28 mouse cellular contexts compared by ENCODE assay signal in genomic region chr8:86254680-86255079, GRCm38 (mm10).
A peak's percentile ranks its signal among the peaks of the same experiment; 100 is the strongest.
DNase-seq lines count a peak whose midpoint lies in the region; ATAC-seq and TF ChIP-seq lines count a peak whose summit lies in the region.
"Had no signal": no experiment of that assay in that cellular context is flagged by ENCODE, and none has a peak within 500 bp of the region (broad histone marks: within the 10 kb centered on the region; RNA-seq: fewer than 3 reads in every experiment).

No protein-coding gene starts in this region.

- no peaks in the 10 kb centered on the region for H3K36me3 ChIP-seq in intestine, embryonic 15.5 days
- no peaks in the 10 kb centered on the region for H3K36me3 ChIP-seq in intestine, postnatal 0 days (ENCODE audit: control insufficient read depth, insufficient read depth)
- H3K36me3 ChIP-seq: embryonic facial prominence, embryonic 13.5 days; midbrain, embryonic 12.5 days had no signal

- peak; percentile 45 for ATAC-seq in intestine, embryonic 15.5 days
- no peak for ATAC-seq in intestine, postnatal 0 days
- ATAC-seq: inflammation-experienced regulatory T-cells, adult 6 months; Patski had no signal

- no peak overlapping the region for H3K9ac ChIP-seq in intestine, embryonic 15.5 days
- H3K9ac ChIP-seq in intestine, postnatal 0 days (ENCODE audit: low read depth, low read length) = no peak overlapping the region
- H3K9ac ChIP-seq: embryonic facial prominence, embryonic 13.5 days; hindbrain, embryonic 14.5 days; midbrain, embryonic 12.5 days had no signal

- H3K9me3 ChIP-seq in intestine, embryonic 15.5 days = no peaks in the 10 kb centered on the region
- H3K9me3 ChIP-seq in intestine, postnatal 0 days (ENCODE audit: control insufficient read depth) = no peaks in the 10 kb centered on the region
- H3K9me3 ChIP-seq: embryonic facial prominence, embryonic 13.5 days; megakaryocyte, embryonic 14.5 days; midbrain, embryonic 12.5 days had no signal

- H3K4me1 ChIP-seq in intestine, embryonic 15.5 days (replicated peaks) = no peaks in the 10 kb centered on the region
- no peaks in the 10 kb centered on the region for H3K4me1 ChIP-seq in intestine, postnatal 0 days (replicated peaks; ENCODE audit: control insufficient read depth, insufficient read depth, low read length)
- H3K4me1 ChIP-seq: megakaryocyte, embryonic 14.5 days had no signal

- no peaks in the 10 kb centered on the region for H3K27me3 ChIP-seq in intestine, embryonic 15.5 days (replicated peaks)
- H3K27me3 ChIP-seq in intestine, postnatal 0 days (replicated peaks; ENCODE audit: control insufficient read depth, insufficient read depth, low read length) = no peaks in the 10 kb centered on the region
- H3K27me3 ChIP-seq: embryonic facial prominence, embryonic 13.5 days; megakaryocyte, embryonic 14.5 days; midbrain, embryonic 12.5 days; Patski had no signal

- no peak overlapping the region for H3K27ac ChIP-seq in intestine, embryonic 15.5 days
- H3K27ac ChIP-seq in intestine, postnatal 0 days (ENCODE audit: low read depth, low read length) = no peak overlapping the region
- H3K27ac ChIP-seq: embryonic facial prominence, embryonic 13.5 days; hindbrain, embryonic 14.5 days; midbrain, embryonic 12.5 days; stomach, postnatal 0 days had no signal

- H3K4me3 ChIP-seq in intestine, embryonic 15.5 days (replicated peaks) = no peak overlapping the region
- no peak overlapping the region for H3K4me3 ChIP-seq in intestine, postnatal 0 days (ENCODE audit: low read depth, low read length)
- H3K4me3 ChIP-seq: embryonic facial prominence, embryonic 13.5 days; erythroblast, embryonic 14.5 days; megakaryocyte, embryonic 14.5 days; midbrain, embryonic 12.5 days had no signal

- H3K4me2 ChIP-seq in intestine, embryonic 15.5 days (replicated peaks) = no peak overlapping the region
- H3K4me2 ChIP-seq in intestine, postnatal 0 days (replicated peaks; ENCODE audit: low read depth) = no peak overlapping the region
- H3K4me2 ChIP-seq: embryonic facial prominence, embryonic 13.5 days; heart, embryonic 11.5 days; hindbrain, embryonic 14.5 days; midbrain, embryonic 12.5 days had no signal

- peak; percentile 49 for DNase-seq in cerebellum, adult 9-11 months
- no peak for DNase-seq in cerebellum, adult 8-10 months
- DNase-seq in ovary, postnatal 14 days (ENCODE audit: low spot score) = peak; percentile 3
- no peak for DNase-seq in ovary, adult 18-20 months (ENCODE audit: low spot score)
- DNase-seq in frontal cortex, postnatal 36 days (ENCODE audit: low spot score in 2 of 2) = no peak
- DNase-seq: adrenal gland, postnatal 10 days; embryo, embryonic 11 days; gastrocnemius, postnatal 25 days; heart, adult 11 months; heart, postnatal 4 days; kidney, adult 8-10 months; kidney, postnatal 14 days; liver; lung, postnatal 36 days; right cerebral cortex, postnatal 4 days; thymus, adult 2 months; thymus, postnatal 36 days had no signal

- no peak for TF ChIP-seq CTCF in intestine, postnatal 0 days (IDR thresholded peaks at IDR 0.05; ENCODE audit: low read depth)

- WGBS in intestine, embryonic 15.5 days = 50% methylated on average over 1 of the region's 1 CpGs
- 36% methylated on average over 1 of the region's 1 CpGs for WGBS in intestine, postnatal 0 days

Comparison
In these comparisons a context has a peak if more than half of its experiments do, and no peak if none do; other contexts are left out.
1. DNase-seq: peak in cerebellum, adult 9-11 months (single experiment) and ovary, postnatal 14 days (single experiment); none in cerebellum, adult 8-10 months (single experiment), ovary, adult 18-20 months (single experiment) and frontal cortex, postnatal 36 days (0 of 2).